Mouse (Mus musculus) WW6 (cell line): ENCODE data around the gene Usf2.

ENCODE experiments used
- DNase-seq: peaks from one replicate; pipeline ENCODE4 v3.0.0-alpha.2; 2013; ENCODE audit warnings: low read depth, low spot score

Gene Usf2

DNA sequence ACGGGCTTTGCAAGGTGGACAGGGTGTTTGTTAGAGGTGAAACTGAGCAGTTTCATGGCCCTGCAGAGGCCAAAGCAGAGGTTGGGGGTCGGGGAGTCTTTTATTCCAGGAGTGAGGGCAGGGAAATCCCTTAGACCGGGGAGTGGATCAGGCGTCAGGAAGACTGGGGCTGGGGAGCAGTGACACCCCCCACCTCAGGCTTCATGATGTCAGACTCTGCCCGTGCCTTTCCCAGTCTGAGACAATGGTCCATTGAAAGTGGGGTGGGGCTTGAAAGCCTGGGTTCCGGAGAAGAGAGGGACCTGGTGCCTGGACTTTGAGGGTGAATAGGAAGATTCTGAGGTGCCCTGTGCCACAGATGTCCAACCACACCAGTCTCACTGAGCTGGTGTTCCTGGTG, 39.9 kb downstream of the Usf2 start:
- no peak for DNase-seq

DNA sequence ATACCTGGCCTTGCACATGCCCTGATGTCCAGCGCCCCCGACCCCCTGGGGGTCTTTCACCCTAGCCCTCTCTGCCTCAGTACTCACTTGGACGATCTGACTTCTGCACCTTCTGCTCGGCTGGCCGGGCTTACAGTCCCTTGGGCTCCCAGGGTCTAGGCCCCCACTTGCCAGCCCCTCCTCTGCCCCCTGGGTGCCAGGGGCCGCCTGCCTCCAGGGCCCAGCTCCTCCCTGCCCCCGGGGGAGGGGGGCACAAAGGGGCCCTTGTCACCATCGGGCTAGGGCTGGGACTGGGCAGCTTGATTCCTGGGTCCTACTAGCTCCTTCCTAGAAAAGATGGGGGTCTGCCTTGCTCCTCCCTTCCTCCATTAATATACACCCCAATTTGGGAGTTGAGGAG, 41.9 kb downstream of the Usf2 start, which contains the start of gene Mag:
Gene Mag, minus strand, starts transcription at position 142 of the 400 bp plus-strand sequence.
- DNase-seq = no peak

DNA sequence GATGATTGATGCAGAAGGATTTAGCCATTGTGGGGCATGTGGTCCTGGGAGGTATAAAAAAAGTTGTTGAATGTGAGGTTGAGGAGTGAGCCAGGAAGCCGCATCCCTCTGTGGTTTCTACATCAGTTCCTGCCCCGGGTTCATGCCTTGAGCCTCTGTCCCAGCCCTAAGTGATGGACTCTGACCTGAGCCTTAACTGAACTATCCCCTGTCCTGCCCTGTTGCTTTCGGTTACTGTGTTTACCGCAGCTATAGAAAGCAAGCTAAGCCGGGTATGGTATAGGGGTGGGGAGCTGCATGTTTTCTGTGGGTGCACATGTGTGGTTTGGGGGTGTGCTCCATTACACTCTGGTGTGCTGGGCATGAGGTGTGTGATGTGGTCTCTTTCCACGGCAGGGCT, 46.8 kb downstream of the Usf2 start:
- DNase-seq = no peak

DNA sequence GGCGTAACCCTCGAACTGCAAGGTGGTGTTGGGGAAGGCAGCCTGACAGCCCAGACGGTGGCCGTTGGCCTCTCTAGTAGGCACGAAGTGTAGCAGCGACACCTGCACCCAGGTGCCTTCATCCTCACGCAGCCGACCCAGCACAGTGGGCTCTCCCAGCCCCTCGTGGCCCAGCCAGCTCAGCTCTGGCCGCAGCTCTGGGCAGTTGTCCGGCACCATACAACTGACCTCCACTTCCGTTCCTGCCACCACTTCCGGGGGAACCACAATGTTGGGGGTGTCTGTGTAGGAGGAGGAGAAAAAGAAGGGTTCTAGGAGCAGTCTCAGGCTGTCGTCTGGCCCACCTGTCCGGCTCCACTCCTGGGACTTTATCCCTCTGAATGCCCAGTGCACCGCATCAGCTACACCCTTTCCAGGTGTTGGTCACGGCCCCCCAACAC, 47.6 kb downstream of the Usf2 start:
- DNase-seq = no peak

DNA sequence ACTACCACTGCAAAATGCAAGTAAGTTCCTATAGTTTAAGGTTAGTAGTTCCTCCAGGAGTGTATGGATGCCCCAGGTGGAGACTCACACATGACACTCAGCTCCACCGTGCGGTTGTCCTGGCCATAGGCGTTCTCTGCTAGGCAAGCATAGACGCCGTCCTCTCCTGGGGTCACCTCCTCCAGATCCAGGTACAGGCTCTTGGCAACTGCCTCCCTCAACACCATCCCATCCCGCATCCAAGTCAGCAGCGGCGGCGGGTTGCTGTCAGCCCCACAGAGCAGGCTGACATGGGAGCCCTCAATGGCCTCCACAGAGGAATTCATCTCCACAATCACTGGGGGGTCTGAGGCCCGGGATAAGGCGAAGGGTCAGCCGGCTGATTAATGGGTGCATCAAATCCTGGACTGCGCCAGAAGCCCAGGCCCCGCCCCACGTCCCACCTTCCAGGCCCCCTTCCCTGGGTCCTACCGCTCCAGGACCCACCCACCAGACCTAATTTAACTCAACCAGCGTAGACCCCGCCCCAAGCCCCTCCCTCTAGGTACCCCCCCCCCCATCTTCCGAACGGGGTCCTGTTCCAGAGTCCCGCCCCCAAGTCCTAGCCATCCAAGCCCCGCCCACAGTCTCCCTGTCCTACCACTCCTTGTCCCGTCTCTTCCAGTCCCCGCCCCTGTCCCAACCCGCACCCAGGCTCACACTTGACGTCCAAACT, 48.2 kb downstream of the Usf2 start:
- peak; percentile 28 for DNase-seq

DNA sequence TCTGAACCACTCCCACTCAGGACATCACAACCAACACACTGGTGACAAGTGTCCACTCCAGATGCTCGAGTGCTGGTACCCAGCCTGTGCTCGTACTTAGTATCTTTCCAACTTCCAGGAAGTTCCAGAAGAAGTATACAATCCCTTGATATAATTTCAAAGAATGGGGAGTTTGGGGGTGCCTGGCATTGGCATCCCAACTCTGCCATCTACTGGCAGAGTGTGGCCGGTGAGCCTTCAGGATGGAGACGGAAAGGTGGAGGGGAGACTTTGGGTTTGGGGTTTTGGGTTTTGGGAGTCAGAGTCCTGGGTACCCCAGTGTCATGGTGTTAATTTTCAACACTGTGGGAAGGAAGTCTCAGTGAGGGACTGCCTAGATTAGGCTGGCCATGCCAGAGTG, 52.6 kb downstream of the Usf2 start:
- no peak for DNase-seq
